Mouse (Mus musculus) embryo, embryonic 10 days (tissue): Measurements from ENCODE around the gene Ubxn1.
"Not testable (repeated sequence)": the region's sequence is repeated elsewhere in the genome, so short reads cannot be mapped to it uniquely, and the experiment has no call there.

ENCODE experiments used
- DNase-seq: peaks from one replicate; pipeline ENCODE4 v3.0.0-alpha.2; 2015; ENCODE audit warnings: low spot score

Gene Ubxn1

GRCm38 (mm10) chr19:8857689-8858088 lies 13.6 kb upstream of the Ubxn1 start:
- peak; percentile 65 for DNase-seq

DNA sequence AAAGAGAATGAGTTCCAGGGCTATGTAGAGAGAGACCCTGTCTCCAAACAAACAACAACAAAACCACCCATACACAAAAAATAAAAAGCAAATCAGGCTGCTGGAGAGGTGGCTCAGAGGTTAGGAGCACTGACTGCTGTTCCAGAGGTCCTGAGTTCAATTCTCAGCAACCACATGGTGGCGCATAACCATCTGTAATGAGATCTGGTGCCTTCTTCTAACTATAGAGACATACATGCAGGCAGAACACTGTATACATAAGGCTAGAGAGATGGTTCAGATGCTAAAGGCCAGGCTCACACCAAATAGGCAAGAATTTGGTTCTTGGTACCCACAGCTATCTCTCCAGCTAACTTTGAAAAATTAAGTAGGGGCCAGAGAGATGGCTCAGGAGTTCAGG lies 12.3 kb upstream of the Ubxn1 start:
- DNase-seq = peak; percentile 41

DNA sequence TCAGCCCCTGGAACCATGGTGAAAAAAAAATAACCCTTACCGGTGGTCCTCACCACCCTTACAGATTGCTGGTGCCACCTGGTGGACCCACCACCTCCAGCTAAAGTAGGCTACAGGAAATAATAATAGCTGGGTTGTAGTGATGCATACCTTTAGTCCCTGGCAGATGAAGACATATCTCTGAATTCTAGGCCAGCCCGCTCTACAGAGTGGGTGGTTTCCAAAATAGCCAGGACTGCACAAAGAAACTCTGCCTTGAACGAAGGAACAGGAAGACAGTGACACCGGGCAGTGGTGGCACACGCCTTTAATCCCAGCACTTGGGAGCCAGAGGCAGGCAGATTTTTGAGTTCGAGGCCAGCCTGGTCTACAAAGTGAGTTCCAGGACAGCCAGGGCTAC lies 7.0 kb upstream of the Ubxn1 start:
- no peak for DNase-seq

- not testable (repeated sequence) for DNase-seq
Observed at GRCm38 (mm10) chr19:8870381-8870780, 915 bp upstream of the Ubxn1 start.

DNA sequence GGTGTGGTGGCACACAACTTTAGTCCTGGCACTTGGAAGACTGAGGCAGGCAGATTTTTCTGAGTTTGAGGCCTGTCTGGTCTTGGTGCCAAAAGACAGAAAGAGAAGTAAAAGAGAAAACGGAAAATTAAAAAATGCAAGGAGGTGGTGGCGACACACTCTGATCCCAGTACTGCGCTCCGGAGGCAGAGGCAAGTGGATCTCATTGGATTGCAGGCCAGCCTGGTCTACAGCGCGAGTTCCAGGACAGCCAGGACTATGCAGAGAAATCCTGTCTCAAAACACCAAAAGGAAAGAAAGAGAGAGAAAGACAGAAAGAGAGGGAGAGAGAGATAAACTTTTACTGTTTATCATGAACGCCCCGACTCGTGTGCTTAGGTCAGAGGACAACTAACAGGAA lies 458 bp upstream of the Ubxn1 start:
- DNase-seq = no peak

GRCm38 (mm10) chr19:8872266-8872840 lies 1.1 kb downstream of the Ubxn1 start:
- no peak for DNase-seq

GRCm38 (mm10) chr19:8875031-8875430 lies 3.7 kb downstream of the Ubxn1 start:
- no peak for DNase-seq

GRCm38 (mm10) chr19:8880311-8881033 lies 9.2 kb downstream of the Ubxn1 start, which contains the start of gene Uqcc3:
Gene Uqcc3, minus strand, starts transcription at chr19:8880923.
- peak; percentile 91 for DNase-seq

GRCm38 (mm10) chr19:8881034-8881392 lies 9.7 kb downstream of the Ubxn1 start:
- no peak for DNase-seq

DNA sequence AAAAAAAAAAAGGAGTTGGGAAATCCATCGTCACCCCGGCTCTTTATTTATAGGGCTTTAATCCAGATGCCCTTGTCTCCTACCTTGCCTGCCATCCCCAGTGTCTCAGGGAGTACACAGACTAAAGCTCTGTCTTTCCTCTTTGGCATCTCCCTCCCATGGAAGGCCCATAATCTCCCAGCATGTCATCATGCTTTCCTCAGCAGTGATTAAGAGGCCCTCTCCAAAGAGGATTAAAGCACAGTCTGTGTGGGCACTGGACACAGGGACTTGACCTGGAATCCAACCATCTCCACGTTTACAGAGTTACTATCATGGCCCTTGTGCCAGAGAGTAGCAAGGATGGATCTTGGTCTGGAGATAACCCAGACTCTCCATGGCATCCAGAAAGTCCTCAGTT lies 12.3 kb downstream of the Ubxn1 start, which contains the start of the genes Lbhd1 and Gm49403:
Gene Lbhd1 (plus strand): TSS at position 117 of the 400 bp plus-strand sequence.
Gene Gm49403 (plus strand): TSS at position 315 of the 400 bp plus-strand sequence.
- DNase-seq = no peak

- peak; percentile 14 for DNase-seq
Observed at GRCm38 (mm10) chr19:8886916-8887584, 15.8 kb downstream of the Ubxn1 start.

DNA sequence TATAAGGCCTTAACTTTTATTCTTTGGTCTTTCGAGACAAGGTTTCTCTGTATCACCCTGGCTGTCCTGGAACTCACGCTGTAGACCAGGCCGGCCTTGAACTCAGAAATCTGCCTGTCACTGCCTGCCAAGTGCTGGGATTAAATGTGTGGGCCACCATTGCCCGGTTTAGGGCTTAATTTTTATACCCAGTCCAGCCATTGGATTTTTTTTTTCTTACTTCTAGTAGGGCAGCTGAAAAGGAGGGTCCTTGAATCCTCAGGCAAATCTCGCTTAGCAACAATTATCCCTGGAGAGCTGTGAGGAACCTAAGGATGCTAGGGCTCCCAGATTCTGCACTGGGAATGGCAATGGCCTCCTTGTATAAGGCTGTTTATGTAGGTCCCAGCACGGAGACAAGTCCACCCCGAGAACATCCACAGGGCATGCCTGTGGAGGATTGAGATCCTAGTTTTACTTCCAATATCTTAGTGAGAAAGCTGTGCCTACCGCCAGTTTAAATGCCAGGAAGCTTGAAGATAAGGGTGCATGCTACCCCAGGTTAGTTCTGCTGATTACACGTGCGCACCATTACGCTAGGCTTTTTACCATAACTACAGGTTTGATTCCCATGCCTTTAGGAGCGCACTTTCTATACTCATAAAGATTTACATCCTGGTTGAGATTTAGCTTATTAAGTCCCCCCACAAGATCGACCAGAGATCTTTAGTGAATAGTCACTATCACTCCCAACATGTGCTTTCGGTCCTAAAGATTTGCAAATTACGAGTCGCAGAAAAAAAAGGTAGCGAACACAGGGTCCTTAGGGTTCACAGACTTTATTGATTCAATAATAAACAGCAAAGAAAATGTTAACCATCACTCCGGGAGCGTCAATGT lies 16.5 kb downstream of the Ubxn1 start:
- peak; percentile 21 for DNase-seq

- peak; percentile 98 for DNase-seq
Observed at GRCm38 (mm10) chr19:8888511-8889385, 17.5 kb downstream of the Ubxn1 start, which contains the start of the genes 1810009A15Rik and Gm49416. Gene 1810009A15Rik, plus strand, starts transcription at chr19:8888853. Gene Gm49416, plus strand, starts transcription at chr19:8888926.

GRCm38 (mm10) chr19:8892829-8893766 lies 21.8 kb downstream of the Ubxn1 start, which contains the start of gene Ints5:
Gene Ints5, plus strand, starts transcription at chr19:8893005.
- DNase-seq = peak; percentile 94

GRCm38 (mm10) chr19:8895397-8895960 lies 24.2 kb downstream of the Ubxn1 start:
- DNase-seq = no peak

- not testable (repeated sequence) for DNase-seq
Observed at GRCm38 (mm10) chr19:8896231-8896630, 24.9 kb downstream of the Ubxn1 start.

DNA sequence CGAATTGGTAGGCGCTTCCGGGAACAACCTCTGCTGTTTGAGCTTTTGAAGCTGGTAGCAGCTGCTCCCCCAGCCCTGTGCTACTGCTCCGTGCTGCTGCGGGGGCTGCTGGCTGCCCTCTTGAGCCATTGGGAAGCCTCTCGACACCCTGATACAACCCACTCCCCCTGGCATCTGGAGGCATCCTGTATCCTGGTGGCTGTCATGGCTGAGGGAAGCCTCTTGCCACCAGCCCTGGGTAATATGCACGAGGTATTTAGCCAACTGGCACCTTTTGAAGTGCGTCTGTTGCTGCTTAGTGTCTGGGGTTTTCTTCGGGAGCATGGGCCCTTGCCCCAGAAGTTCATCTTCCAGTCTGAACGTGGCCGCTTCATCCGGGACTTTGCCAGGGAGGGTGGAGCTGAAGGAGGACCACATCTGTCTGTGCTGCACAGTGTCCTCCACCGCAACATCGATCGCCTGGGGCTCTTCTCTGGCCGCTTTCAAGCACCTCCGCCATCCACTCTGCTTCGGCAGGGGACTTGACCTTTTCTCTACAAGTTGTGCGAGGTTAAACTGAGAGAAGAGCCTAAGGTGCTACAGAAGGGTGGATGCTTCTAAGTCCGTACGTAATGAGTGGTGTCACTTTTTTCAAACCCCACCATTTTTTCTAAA lies 26.0 kb downstream of the Ubxn1 start:
- peak; percentile 41 for DNase-seq

DNA sequence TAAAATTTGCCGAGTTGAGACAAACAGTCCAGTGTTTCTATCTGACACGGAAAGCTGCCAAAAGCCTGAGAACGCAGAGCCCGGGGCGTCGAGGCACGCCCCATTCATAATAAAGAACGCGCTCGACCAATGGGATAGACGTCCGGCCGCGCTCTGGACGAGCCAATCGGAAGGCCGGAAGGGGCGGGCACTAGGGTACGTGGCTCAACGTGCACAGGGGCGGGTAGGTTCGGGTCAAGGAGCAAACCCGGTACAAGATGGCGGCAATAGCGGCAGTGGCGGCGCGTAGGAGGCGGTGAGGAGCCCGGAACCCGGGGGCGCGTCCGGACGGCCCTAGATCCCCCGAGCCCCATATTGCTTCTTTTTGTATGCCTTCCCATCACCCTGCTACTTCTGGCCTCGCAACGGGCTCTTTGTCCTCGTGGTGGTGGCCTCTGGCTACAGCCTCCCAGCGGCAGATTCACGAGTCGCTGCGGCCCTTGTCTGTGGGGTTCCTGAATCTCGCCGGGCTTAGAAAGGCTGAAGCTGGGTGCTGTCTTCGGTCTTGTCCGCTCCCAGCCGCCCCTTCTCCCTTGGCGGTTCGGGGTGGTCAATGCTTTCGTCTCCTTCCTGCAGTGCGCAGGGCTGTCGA lies 26.7 kb downstream of the Ubxn1 start, which contains the start of gene Ganab:
Gene Ganab (plus strand): TSS at position 207 of the 631 bp plus-strand sequence.
- DNase-seq = peak; percentile 99
